Mouse (Mus musculus): ENCODE data around the gene Exoc2.

DNA sequence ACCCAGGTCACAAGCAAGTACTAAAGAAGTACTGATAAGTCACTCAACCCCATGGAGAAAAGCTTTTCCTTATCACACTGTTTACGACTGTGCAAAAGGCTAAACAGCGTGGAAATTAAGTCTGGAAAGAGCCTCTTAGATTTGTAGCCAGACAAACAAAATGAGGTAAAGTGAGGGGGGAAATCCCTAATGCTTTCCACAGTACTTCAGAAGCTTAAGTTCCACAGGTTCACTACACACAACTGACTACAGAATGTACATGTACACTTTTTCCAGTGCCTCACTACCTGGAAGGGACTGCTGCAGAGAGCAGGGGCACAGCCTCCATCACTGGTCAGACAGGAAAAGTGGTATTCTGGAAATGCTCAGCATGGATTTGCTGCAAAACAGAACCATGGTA, 132.1 kb downstream of the Exoc2 start:
- TF ChIP-seq TCF12 (IDR thresholded peaks at IDR 0.05; ENCODE audit: insufficient read depth, poor library complexity, severe bottlenecking) (no peak), USF1 (IDR thresholded peaks at IDR 0.05; ENCODE audit: low read depth) (no peak), POLR2AphosphoS2 (IDR thresholded peaks at IDR 0.05; ENCODE audit: insufficient read length, low read depth) (no peak), POLR2A (IDR thresholded peaks at IDR 0.05; ENCODE audit: insufficient read length, low read depth) (no peak), MYOG (IDR thresholded peaks at IDR 0.05; ENCODE audit: control insufficient read depth in 1 of 3, insufficient read depth in 1 of 3, insufficient read length in 2 of 3, low read depth in 2 of 3) (no peak), MYOD1 (IDR thresholded peaks at IDR 0.05; ENCODE audit: control insufficient read depth in 1 of 3, insufficient read length in 2 of 3, low read depth in 2 of 3) (no peak), MAX (IDR thresholded peaks at IDR 0.05; ENCODE audit: low read depth) (no peak), E2F4 (IDR thresholded peaks at IDR 0.05; ENCODE audit: insufficient read depth) (no peak), SRF (IDR thresholded peaks at IDR 0.05; ENCODE audit: control insufficient read depth, insufficient read length, low read depth) (no peak), REST (IDR thresholded peaks at IDR 0.05; ENCODE audit: insufficient read depth, insufficient read length) (no peak)
